Mouse (Mus musculus): ENCODE measurements around the gene Gm595. TPM values are rescaled to one million over a fixed set of nuclear protein-coding genes. Genes with fewer than 3 reads are reported as not detected.

Gene Gm595
- polyA plus RNA-seq, 1 experiment = not detected

GRCm38 (mm10) chrX:48890259-48890658 is 12.7 kb upstream of the Gm595 start:
- no peaks in the 10 kb centered on the region for H3K4me1 ChIP-seq (ENCODE audit: control insufficient read depth, insufficient read depth, low read length)
- H3K4me3 ChIP-seq (ENCODE audit: low read depth, low read length) = no peak overlapping the region
- no peak overlapping the region for H3K27ac ChIP-seq (ENCODE audit: insufficient read depth, low read length)
- no peak for TF ChIP-seq POLR2A (IDR thresholded peaks at IDR 0.05; ENCODE audit: insufficient read depth, low read length)
- TF ChIP-seq EP300 (IDR thresholded peaks at IDR 0.05; ENCODE audit: insufficient read depth, low read depth, low read length) = no peak
- no peak for TF ChIP-seq CTCF (IDR thresholded peaks at IDR 0.05; ENCODE audit: low read depth, low read length)
- H3K36me3 ChIP-seq (ENCODE audit: control insufficient read depth, insufficient read depth, low read length, poor library complexity, severe bottlenecking) = no peaks in the 10 kb centered on the region
- no peaks in the 10 kb centered on the region for H3K27me3 ChIP-seq (ENCODE audit: control insufficient read depth, insufficient read depth, low read length, poor library complexity, severe bottlenecking)
- H3K9me3 ChIP-seq (replicated peaks; ENCODE audit: control insufficient read depth, insufficient read depth, low read length, poor library complexity, severe bottlenecking) = no peaks in the 10 kb centered on the region
- no peak overlapping the region for H3K9ac ChIP-seq (ENCODE audit: low read depth, poor library complexity, severe bottlenecking)

- Histone ChIP-seq H3K9ac (ENCODE audit: low read depth, poor library complexity, severe bottlenecking) (no peak overlapping the region), H3K27me3 (ENCODE audit: control insufficient read depth, insufficient read depth, low read length, poor library complexity, severe bottlenecking) (no peaks in the 10 kb centered on the region), H3K9me3 (replicated peaks; ENCODE audit: control insufficient read depth, insufficient read depth, low read length, poor library complexity, severe bottlenecking) (no peaks in the 10 kb centered on the region), H3K4me1 (ENCODE audit: control insufficient read depth, insufficient read depth, low read length) (no peaks in the 10 kb centered on the region), H3K27ac (ENCODE audit: insufficient read depth, low read length) (no peak overlapping the region), H3K36me3 (ENCODE audit: control insufficient read depth, insufficient read depth, low read length, poor library complexity, severe bottlenecking) (no peaks in the 10 kb centered on the region), H3K4me3 (ENCODE audit: low read depth, low read length) (no peak overlapping the region)
- no peak for TF ChIP-seq POLR2A (IDR thresholded peaks at IDR 0.05; ENCODE audit: insufficient read depth, low read length)
- TF ChIP-seq EP300 (IDR thresholded peaks at IDR 0.05; ENCODE audit: insufficient read depth, low read depth, low read length) = no peak
- TF ChIP-seq CTCF (IDR thresholded peaks at IDR 0.05; ENCODE audit: low read depth, low read length) = no peak
Measured at GRCm38 (mm10) chrX:48884615-48885014, 7.1 kb upstream of the Gm595 start.

Other genes starting within 250 kb of the Gm595 start
- gene Gpr119, start 203.2 kb downstream of the Gm595 start, polyA plus RNA-seq (2011; ENCODE audit: insufficient read depth, insufficient read length, low read depth, missing spikeins) = not detected in 2 replicates
- 27.9 and 31.1 TPM in 2 replicates for gene Rbmx2, start 182.7 kb downstream of the Gm595 start, polyA plus RNA-seq (2011; ENCODE audit: insufficient read depth, insufficient read length, low read depth, missing spikeins)